ENCODE assay signal across 8 mouse cellular contexts in genomic region chr9:31559506-31560225, GRCm38 (mm10).
A peak's percentile ranks its signal among the peaks of the same experiment; 100 is the strongest.
DNase-seq lines count a peak whose midpoint lies in the region; ATAC-seq and TF ChIP-seq lines count a peak whose summit lies in the region.

No protein-coding gene starts in this region.

- WGBS in hindbrain, postnatal 0 days, result 31% methylated on average over 18 of the region's 18 CpGs

- H3K9me3 ChIP-seq in hindbrain, postnatal 0 days (ENCODE audit: low read length), result no peaks in the 10 kb centered on the region

- peak overlapping the region; percentile 53 for H3K4me3 ChIP-seq in gastrocnemius, adult 2 months
- peak overlapping the region; percentile 9 for H3K4me3 ChIP-seq in hindbrain, postnatal 0 days (ENCODE audit: low read length)
- peak overlapping the region; percentile 32 for H3K4me3 ChIP-seq in left cerebral cortex, adult 2 months

- H3K4me1 ChIP-seq in hindbrain, postnatal 0 days (ENCODE audit: insufficient read depth, low read length), result no peaks in the 10 kb centered on the region

- H3K27ac ChIP-seq in gastrocnemius, adult 2 months, result no peak overlapping the region
- H3K27ac ChIP-seq in hindbrain, postnatal 0 days, result no peak overlapping the region
- H3K27ac ChIP-seq in left cerebral cortex, adult 2 months, result peak overlapping the region; percentile 68

- intact Hi-C loops in gastrocnemius, adult 2 months (cut with DNase I), result loop anchor here (1.0 to 5.0 kb wide), 2 partner anchors 367 to 598 kb away; no protein-coding TSS in a partner anchor
- intact Hi-C loops in left cerebral cortex, adult 2 months (cut with DNase I), result loop anchor here (1.0 to 10.0 kb wide), 4 partner anchors 354 to 705 kb away; partner anchors contain the start of gene Barx2

- ATAC-seq in activated CD4-positive, CD25-positive, alpha-beta regulatory T cell, adult 4 months, result peak; percentile 46
- ATAC-seq in hindbrain, postnatal 0 days, result peak; percentile 83

- peaks cover 4% of the 10 kb centered on the region; the same call in 1 of the 2 replicates for H3K27me3 ChIP-seq in hindbrain, postnatal 0 days (ENCODE audit: insufficient read depth, low read length)

- no peaks in the 10 kb centered on the region for H3K36me3 ChIP-seq in hindbrain, postnatal 0 days (ENCODE audit: insufficient read depth, low read length)

- H3K4me2 ChIP-seq in hindbrain, postnatal 0 days (ENCODE audit: low read depth, low read length), result peak overlapping the region; percentile 47

- DNase-seq in cerebellum, postnatal 36 days, result peak; percentile 62 to 72
- DNase-seq in gastrocnemius, adult 2 months, result peak; percentile 74
- peak; percentile 94 for DNase-seq in hindbrain, postnatal 0 days (ENCODE audit: low spot score)
- DNase-seq in left cerebral cortex, adult 2 months (ENCODE audit: extremely low spot score in 1 of 2, low spot score in 2 of 2), result peak; percentile 71 to 76
- DNase-seq in lung, postnatal 4 days, result peak; percentile 56 to 78
- peak; percentile 79 for DNase-seq in right cerebral cortex, adult 18-20 months
- peak; percentile 54 for DNase-seq in yolk sac, embryonic 10.5 days (ENCODE audit: low spot score)

- no peak; the same call in 1 of the 2 replicates for TF ChIP-seq CTCF in gastrocnemius, adult 2 months (IDR thresholded peaks at IDR 0.05)
- peak; percentile 100 for TF ChIP-seq CTCF in hindbrain, postnatal 0 days (IDR thresholded peaks at IDR 0.05; ENCODE audit: low read depth)
- peak; percentile 99 for TF ChIP-seq CTCF in left cerebral cortex, adult 2 months (IDR thresholded peaks at IDR 0.05)

- no peak overlapping the region for H3K9ac ChIP-seq in hindbrain, postnatal 0 days (replicated peaks; ENCODE audit: low read length)
